Comparison of ENCODE assay signal across 8 mouse cellular contexts in the genomic region with DNA sequence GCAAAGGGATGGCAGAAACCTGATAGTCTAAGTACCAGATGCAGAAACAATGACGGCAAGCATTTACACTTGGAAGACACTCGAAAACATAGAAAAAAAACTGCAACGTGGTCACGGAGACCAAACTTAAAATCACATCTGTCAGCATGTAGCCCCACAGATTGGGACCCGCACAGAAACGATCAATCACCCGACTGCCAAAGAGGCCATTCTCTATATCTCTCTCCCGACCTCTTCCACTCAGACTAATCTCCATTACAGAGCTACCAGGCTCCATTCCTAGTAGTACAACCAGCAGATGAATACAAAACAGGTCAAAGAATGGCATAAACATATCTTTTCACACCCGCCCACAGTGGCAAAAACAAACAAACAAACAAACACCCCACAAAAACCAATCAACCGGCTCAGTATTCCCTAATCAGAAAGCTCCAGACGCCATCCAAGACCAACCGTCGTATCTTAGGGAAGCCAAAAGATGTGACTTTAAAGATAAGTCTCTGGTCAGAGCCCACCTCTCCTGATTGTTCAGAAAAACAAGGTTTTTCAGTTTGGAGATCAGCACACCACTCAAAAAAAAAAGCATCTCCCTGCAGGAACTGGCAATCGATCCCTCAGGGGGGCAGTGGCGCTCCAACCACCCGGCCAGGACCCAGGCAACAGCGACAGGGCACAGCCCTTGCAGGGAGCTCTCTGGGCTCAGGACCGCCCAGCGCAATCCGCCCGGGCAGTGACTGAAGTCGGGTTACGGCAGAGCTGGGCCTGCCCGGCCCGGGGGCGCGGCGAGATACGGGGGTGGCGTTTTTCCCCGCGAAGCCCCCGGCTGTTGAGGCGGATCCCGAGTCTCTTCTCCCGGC. TPM values are rescaled to one million over a fixed set of nuclear protein-coding genes. Genes with fewer than 3 reads are reported as not detected.
DNase-seq lines count a peak whose midpoint lies in the region; ATAC-seq and TF ChIP-seq lines count a peak whose summit lies in the region.

No protein-coding gene starts in this region.

- H3K9ac ChIP-seq in CH12.LX (ENCODE audit: insufficient read depth, low read depth), result peak overlapping the region; percentile 69
- peak overlapping the region; percentile 90 for H3K9ac ChIP-seq in embryonic facial prominence, embryonic 12.5 days
- peak overlapping the region; percentile 90 for H3K9ac ChIP-seq in heart, embryonic 13.5 days
- H3K9ac ChIP-seq in liver, embryonic 16.5 days (ENCODE audit: low read depth, low read length), result peak overlapping the region; percentile 96
- peak overlapping the region; percentile 96 for H3K9ac ChIP-seq in neural tube, embryonic 11.5 days (ENCODE audit: low read length)

- dilution Hi-C loops in CH12.LX (cut with MboI; ENCODE audit: extremely low pct_ligation_motif_present, extremely low pct_unique_long_range_greater_than_20kb, low sequenced_read_pairs), result no loop called here

- peaks cover 8 to 31% of the 10 kb centered on the region in 2 experiments for H3K4me1 ChIP-seq in CH12.LX (ENCODE audit: control insufficient read depth in 1 of 2, insufficient read depth in 2 of 2)
- H3K4me1 ChIP-seq in embryonic facial prominence, embryonic 12.5 days, result peaks cover 12% of the 10 kb centered on the region; the same call in 1 of the 2 replicates
- H3K4me1 ChIP-seq in heart, embryonic 13.5 days, result peaks cover 28% of the 10 kb centered on the region
- peaks cover 22% of the 10 kb centered on the region for H3K4me1 ChIP-seq in liver, embryonic 16.5 days (ENCODE audit: control insufficient read depth, low read depth, low read length)
- peaks cover 9% of the 10 kb centered on the region for H3K4me1 ChIP-seq in neural tube, embryonic 11.5 days (ENCODE audit: control insufficient read depth, insufficient read depth, low read length)

- in situ Hi-C loops in CH12.LX (cut with MboI; ENCODE audit: low pct_ligation_motif_present, low pct_unique_long_range_greater_than_20kb, low sequenced_read_pairs), result no loop called here

- H3K4me3 ChIP-seq in CH12.LX (replicated peaks in 1 of 3; ENCODE audit: low read depth in 2 of 3, low read length in 2 of 3, poor library complexity in 1 of 3), result peak overlapping the region; percentile 75 to 95 (median 81)
- H3K4me3 ChIP-seq in embryonic facial prominence, embryonic 12.5 days, result peak overlapping the region; percentile 91
- H3K4me3 ChIP-seq in heart, embryonic 13.5 days, result peak overlapping the region; percentile 67
- H3K4me3 ChIP-seq in liver, embryonic 16.5 days (ENCODE audit: low read depth, low read length), result peak overlapping the region; percentile 95
- peak overlapping the region; percentile 82 for H3K4me3 ChIP-seq in neural tube, embryonic 11.5 days (ENCODE audit: low read depth, low read length)

- peaks cover 0 to 13% of the 10 kb centered on the region in 2 experiments for H3K36me3 ChIP-seq in CH12.LX (replicated peaks in 1 of 2; ENCODE audit: control insufficient read depth in 1 of 2, insufficient read depth in 1 of 2, low read length in 1 of 2)
- H3K36me3 ChIP-seq in embryonic facial prominence, embryonic 12.5 days, result no peaks in the 10 kb centered on the region
- H3K36me3 ChIP-seq in heart, embryonic 13.5 days, result no peaks in the 10 kb centered on the region
- H3K36me3 ChIP-seq in liver, embryonic 16.5 days (ENCODE audit: control insufficient read depth, insufficient read depth), result no peaks in the 10 kb centered on the region
- no peaks in the 10 kb centered on the region for H3K36me3 ChIP-seq in neural tube, embryonic 11.5 days (ENCODE audit: control insufficient read depth, insufficient read depth, low read length)

- peak overlapping the region; percentile 78 for H3K4me2 ChIP-seq in CH12.LX (ENCODE audit: insufficient read depth, low read depth, poor library complexity, severe bottlenecking)
- H3K4me2 ChIP-seq in embryonic facial prominence, embryonic 12.5 days (replicated peaks), result peak overlapping the region; percentile 92
- H3K4me2 ChIP-seq in heart, embryonic 13.5 days, result peak overlapping the region; percentile 83
- H3K4me2 ChIP-seq in liver, embryonic 16.5 days (ENCODE audit: low read depth, low read length), result peak overlapping the region; percentile 93
- H3K4me2 ChIP-seq in neural tube, embryonic 11.5 days (ENCODE audit: low read depth), result peak overlapping the region; percentile 83

- TF ChIP-seq POLR2A in CH12.LX (IDR thresholded peaks at IDR 0.05; ENCODE audit: low read depth, low read length), result no peak

- no peak for TF ChIP-seq RAD21 in CH12.LX (IDR thresholded peaks at IDR 0.05; ENCODE audit: low read depth, low read length)

- TF ChIP-seq CTCF in CH12.LX (conservative IDR thresholded peaks at IDR 0.05 in 1 of 2, IDR thresholded peaks at IDR 0.05 in 1 of 2; ENCODE audit: low read depth in 2 of 2, low read length in 2 of 2), result peak in 1 of 2 experiments; percentile 24; a peak in 1 of 4 replicates

- H3K79me2 ChIP-seq in CH12.LX (replicated peaks; ENCODE audit: control insufficient read depth, extremely low read depth, insufficient read depth, poor library complexity, severe bottlenecking), result peaks cover 46% of the 10 kb centered on the region

- H3K9me3 ChIP-seq in CH12.LX (replicated peaks; ENCODE audit: low read length), result no peaks in the 10 kb centered on the region
- H3K9me3 ChIP-seq in embryonic facial prominence, embryonic 12.5 days, result no peaks in the 10 kb centered on the region
- no peaks in the 10 kb centered on the region for H3K9me3 ChIP-seq in heart, embryonic 13.5 days
- no peaks in the 10 kb centered on the region for H3K9me3 ChIP-seq in liver, embryonic 16.5 days (replicated peaks; ENCODE audit: control insufficient read depth, low read length)
- no peaks in the 10 kb centered on the region for H3K9me3 ChIP-seq in neural tube, embryonic 11.5 days (ENCODE audit: control insufficient read depth, low read length)

- peak; percentile 38 for DNase-seq in CH12.LX (ENCODE audit: extremely low read depth)
- DNase-seq in adrenal gland, adult 2 months, result peak; percentile 84
- peak; percentile 55 to 80 for DNase-seq in kidney, postnatal 25 days
- peak; percentile 59 for DNase-seq in neural tube, embryonic 11.5 days (ENCODE audit: low spot score)
- DNase-seq in thymus, postnatal 10 days (ENCODE audit: low spot score in 2 of 2), result peak; percentile 51 to 57

- H3K27me3 ChIP-seq in CH12.LX (replicated peaks), result peaks cover 16% of the 10 kb centered on the region
- no peaks in the 10 kb centered on the region for H3K27me3 ChIP-seq in embryonic facial prominence, embryonic 12.5 days
- peaks cover 14% of the 10 kb centered on the region; the same call in 1 of the 2 replicates for H3K27me3 ChIP-seq in heart, embryonic 13.5 days (replicated peaks)
- H3K27me3 ChIP-seq in liver, embryonic 16.5 days (ENCODE audit: control insufficient read depth, insufficient read depth, low read depth, low read length), result no peaks in the 10 kb centered on the region; the same call in 1 of the 2 replicates
- no peaks in the 10 kb centered on the region for H3K27me3 ChIP-seq in neural tube, embryonic 11.5 days (ENCODE audit: control insufficient read depth, insufficient read depth, low read length)

- TF ChIP-seq EP300 in CH12.LX (IDR thresholded peaks at IDR 0.05; ENCODE audit: low read length), result no peak

- ATAC-seq in embryonic facial prominence, embryonic 12.5 days (ENCODE audit: insufficient number of reproducible peaks, insufficient read depth, low FRiP score, low TSS enrichment), result peak; percentile 85
- peak; percentile 85 for ATAC-seq in heart, embryonic 13.5 days (ENCODE audit: extremely low read depth, insufficient number of reproducible peaks, low FRiP score, low TSS enrichment)
- ATAC-seq in liver, embryonic 16.5 days (ENCODE audit: low read depth), result peak; percentile 85
- peak; percentile 80 for ATAC-seq in neural tube, embryonic 11.5 days (ENCODE audit: insufficient read depth, low FRiP score, low TSS enrichment)

- 2% methylated on average over 36 of the region's 36 CpGs for WGBS in embryonic facial prominence, embryonic 12.5 days
- under 1% methylated on average over 35 of the region's 36 CpGs for WGBS in heart, embryonic 13.5 days
- under 1% methylated on average over 26 of the region's 36 CpGs for WGBS in liver, embryonic 16.5 days (ENCODE audit: insufficient replicate concordance)
- 2% methylated on average over 36 of the region's 36 CpGs for WGBS in neural tube, embryonic 11.5 days

- H3K27ac ChIP-seq in CH12.LX (ENCODE audit: insufficient read depth, low read depth), result 0 out of 2 replicates have a peak overlapping the region, but pooled peaks have one; percentile 3
- H3K27ac ChIP-seq in embryonic facial prominence, embryonic 12.5 days, result peak overlapping the region; percentile 88
- H3K27ac ChIP-seq in heart, embryonic 13.5 days (replicated peaks), result peak overlapping the region; percentile 95
- H3K27ac ChIP-seq in liver, embryonic 16.5 days (ENCODE audit: low read length), result peak overlapping the region; percentile 97
- peak overlapping the region; percentile 78 for H3K27ac ChIP-seq in neural tube, embryonic 11.5 days (ENCODE audit: low read depth, low read length)

TF ChIP-seq in CH12.LX, 34 proteins besides CTCF, POLR2A, EP300 and RAD21:
- TF ChIP-seq ZNF384 (IDR thresholded peaks at IDR 0.05; ENCODE audit: low read depth, low read length), result peak; percentile 51
- peak; percentile 31; the same call in 1 of the 2 replicates for TF ChIP-seq CHD1 (IDR thresholded peaks at IDR 0.05; ENCODE audit: low read depth, low read length)
- TF ChIP-seq MAZ (IDR thresholded peaks at IDR 0.05; ENCODE audit: low read depth, low read length), result no peak
- TF ChIP-seq MAFK (IDR thresholded peaks at IDR 0.05; ENCODE audit: insufficient replicate concordance, low read length), result no peak
- TF ChIP-seq TBP (conservative IDR thresholded peaks at IDR 0.05; ENCODE audit: low read depth, low read length), result no peak
TF ChIP-seq in CH12.LX: peak in this region for 2.

RNA-seq across cellular contexts. Expression of gene Rlf, which starts 0.7 kb away (rescaled TPM):
- total RNA-seq in CH12.LX (2012; rRNA removed) (13.2 and 17.4 TPM in 2 replicates), CH12.LX (2014; rRNA removed) (25.1 and 25.5 TPM in 2 replicates)
- 8.8 and 9.4 TPM in 2 replicates for polyA plus RNA-seq in CH12.LX (2012; ENCODE audit: insufficient read length, low read depth)
- total RNA-seq in adrenal gland, adult 2 months (2021), result 10 to 100 TPM; 11.7 to 16.1 TPM
- polyA plus RNA-seq in adrenal gland, adult 2 months (2012; rRNA removed), result 0.88 and 1.1 TPM in 2 replicates
- 35.2 and 35.6 TPM in 2 replicates for polyA plus RNA-seq in embryonic facial prominence, embryonic 12.5 days (2016; fragmentation: Nextera tagmentation; extraction: Ambion mirVana)
- 16.1 and 16.8 TPM in 2 replicates for polyA plus RNA-seq in heart, embryonic 13.5 days (2015; fragmentation: Nextera tagmentation; extraction: Ambion mirVana)
- 11.1 and 11.2 TPM in 2 replicates for polyA plus RNA-seq in liver, embryonic 16.5 days (2015; fragmentation: Nextera tagmentation; extraction: Ambion mirVana)
- 24.4 and 26.0 TPM in 2 replicates for polyA plus RNA-seq in neural tube, embryonic 11.5 days (2014; fragmentation: Nextera tagmentation; extraction: Ambion mirVana)

Comparison
In these comparisons a context has a peak if more than half of its experiments do, and no peak if none do; other contexts are left out.
1. Peak in every context shown above with its lines: DNase-seq, ATAC-seq, H3K4me3 ChIP-seq and H3K27ac ChIP-seq.
2. H3K27ac ChIP-seq: peak in every context shown above with its lines; median percentile 97 in liver, embryonic 16.5 days; 95 in heart, embryonic 13.5 days; 88 in embryonic facial prominence, embryonic 12.5 days; 78 in neural tube, embryonic 11.5 days; 3 in CH12.LX.